Mouse (Mus musculus): Measurements from ENCODE around the gene Adgrf2. TPM values are rescaled to one million over a fixed set of nuclear protein-coding genes. Genes with fewer than 3 reads are reported as not detected.

The Adgrf2 gene
- total RNA-seq, 2 experiments from 2014 or later = 0.26 to 0.29 TPM

Other genes with a start within 250 kb of the Adgrf2 start
- not detected for gene Opn5, start 130.8 kb downstream of the Adgrf2 start, total RNA-seq (2021)
- gene Adgrf4, start 49.9 kb downstream of the Adgrf2 start, total RNA-seq (2021) = under 1 TPM; 0.29 TPM
- gene Cd2ap, start 134.5 kb upstream of the Adgrf2 start, total RNA-seq (2021) = 10 to 100 TPM; 35.0 to 37.1 TPM

All from gastrocnemius, postnatal 4 days (tissue).